Mouse (Mus musculus) adipose tissue, adult 10 weeks (tissue): Measurements from ENCODE around the gene Ddx25. TPM values are rescaled to one million over a fixed set of nuclear protein-coding genes. Genes with fewer than 3 reads are reported as not detected.

Experiments used
- polyA plus RNA-seq: library from polyadenylated mRNA; stranded (reverse); fragments of 350-450 nt; fragmentation: Illumina TruSeq; extraction: RNeasy Lipid Tissue Mini Kit (QIAGEN cat#74804); gene quantifications from one replicate; pipeline ENCODE4 v1.2.3, GENCODE M21; 2014; ENCODE audit warnings: low read depth, low replicate concordance

Ddx25 gene
- polyA plus RNA-seq, result 1.7 TPM

DNA sequence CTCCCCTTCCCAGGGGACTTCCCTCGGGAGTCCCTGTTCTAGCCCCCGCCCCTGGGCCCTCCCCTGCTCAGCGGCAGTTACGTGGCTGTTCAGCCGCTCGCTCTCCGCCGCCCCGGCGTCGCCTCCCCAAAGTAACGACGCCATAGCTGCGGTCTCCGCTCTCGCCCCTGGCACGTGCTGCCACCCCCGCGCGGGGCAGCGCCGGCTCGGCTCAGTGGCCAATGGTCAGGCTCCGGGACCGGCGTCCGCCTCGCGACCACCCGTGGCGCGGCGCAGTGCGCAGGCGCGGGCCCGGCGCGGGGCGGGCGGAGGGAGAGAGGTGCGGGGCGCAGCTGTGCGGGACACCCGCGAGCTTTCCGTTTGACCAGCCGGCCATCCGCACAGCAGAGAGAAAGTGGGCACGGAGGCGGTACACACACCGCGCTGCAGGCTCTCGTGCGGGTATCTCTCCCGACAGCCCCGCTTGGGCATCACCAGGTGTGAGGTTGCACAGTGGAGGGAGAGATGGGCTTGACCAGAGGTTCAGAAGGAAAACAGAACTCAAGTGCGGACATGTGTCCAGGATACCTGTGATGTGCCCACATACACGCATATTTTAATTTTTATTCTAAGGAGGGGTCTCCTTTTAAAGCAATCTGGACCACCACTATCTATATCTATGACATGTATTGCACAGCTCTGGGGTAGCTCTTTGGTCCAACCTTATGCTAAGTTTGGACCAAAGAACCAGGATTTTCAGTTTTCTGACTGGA lies at the start of gene Ddx25, which contains the start of gene Pus3:
Gene Ddx25 (minus strand): TSS at position 272 of the 752 bp plus-strand sequence.
Gene Pus3 (plus strand): TSS at position 339 of the 752 bp plus-strand sequence.

DNA sequence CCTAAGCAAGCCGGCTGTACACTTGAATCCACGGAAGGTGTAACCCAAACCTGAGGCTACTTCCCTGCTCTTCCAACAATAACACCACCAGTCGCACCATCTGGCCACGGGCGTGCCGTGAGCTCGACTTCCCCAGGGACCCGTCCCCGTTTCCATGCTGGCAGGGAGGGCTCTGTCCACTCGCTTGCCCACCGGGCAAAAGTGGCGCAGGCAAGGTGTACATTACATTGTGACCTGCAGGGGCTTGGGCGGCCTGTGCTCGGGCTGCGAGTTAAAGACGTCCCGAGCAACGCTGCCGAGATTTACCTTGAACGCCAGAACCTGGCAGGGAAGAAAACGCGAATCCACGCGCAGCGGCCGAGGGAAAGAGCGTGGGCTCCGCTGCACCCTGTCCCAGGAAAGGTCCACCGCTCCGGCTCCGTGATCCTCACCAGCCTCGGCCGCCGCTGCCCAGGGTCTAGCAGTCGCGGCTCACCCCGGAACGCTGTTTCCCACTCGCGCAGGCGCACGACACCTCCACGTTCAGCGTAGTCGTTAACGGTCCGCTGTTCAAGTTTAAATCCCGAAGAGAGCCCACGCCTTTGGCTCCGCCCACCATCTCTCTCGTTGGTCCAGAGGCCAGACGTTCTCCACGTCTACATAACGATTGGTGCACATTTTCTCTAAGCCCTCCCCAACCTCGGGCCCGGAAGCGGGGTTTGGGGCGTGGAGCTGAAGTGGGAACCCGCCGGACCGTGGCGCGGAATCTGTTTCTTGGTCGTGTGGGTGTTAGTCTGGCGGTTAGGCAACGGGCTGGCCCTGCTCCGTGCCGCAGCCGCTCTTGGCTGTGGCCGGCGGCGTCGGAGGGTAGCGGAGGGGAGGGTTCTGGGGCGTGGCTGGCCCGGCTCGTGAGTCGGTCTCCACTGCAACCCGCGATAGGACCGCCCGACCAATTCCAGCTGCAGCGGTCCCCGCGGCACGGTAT lies 11.5 kb upstream of the Ddx25 start, which contains the start of the genes Pate2 and Hyls1:
Gene Pate2 (plus strand): TSS at position 714 of the 964 bp plus-strand sequence.
Gene Hyls1 (minus strand): TSS at position 828 of the 964 bp plus-strand sequence.

DNA sequence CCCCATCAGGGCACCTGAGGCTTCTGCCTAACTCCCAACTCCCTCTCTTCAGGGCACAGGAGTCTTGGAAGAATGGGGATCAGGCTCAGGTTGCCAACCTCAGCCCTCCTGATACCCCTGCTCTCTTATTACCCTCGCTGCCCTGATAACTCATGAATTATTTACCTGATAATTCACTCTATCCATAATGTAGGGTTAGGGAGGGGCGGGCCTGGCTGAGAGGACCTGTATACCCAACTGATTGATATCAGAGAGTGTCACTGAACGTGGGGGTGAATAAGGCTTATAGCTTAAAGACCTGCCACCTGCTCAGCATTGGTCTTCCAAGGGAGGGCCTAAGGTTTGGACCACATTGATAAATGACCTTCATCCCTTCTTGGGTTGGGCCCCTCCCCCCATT lies 40.2 kb downstream of the Ddx25 start, which contains the start of gene Gm1113:
Gene Gm1113 (minus strand): TSS at position 101 of the 400 bp plus-strand sequence.

Other genes with a start within 250 kb of the Ddx25 start
- 21.7 TPM for gene Cdon, start 137.4 kb downstream of the Ddx25 start, polyA plus RNA-seq
- not detected for gene Gm1113, start 40.3 kb downstream of the Ddx25 start, polyA plus RNA-seq
- gene Pus3, start 67 bp upstream of the Ddx25 start, polyA plus RNA-seq, result 8.2 TPM
- 172 TPM for gene Pate2, start 11.8 kb upstream of the Ddx25 start, polyA plus RNA-seq
- gene Hyls1, start 11.9 kb upstream of the Ddx25 start, polyA plus RNA-seq, result 19.2 TPM
- 4.2 TPM for gene Pate4, start 53.4 kb upstream of the Ddx25 start, polyA plus RNA-seq
- 42.8 TPM for gene Pate3, start 89.7 kb upstream of the Ddx25 start, polyA plus RNA-seq
- gene Pate1, start 128.9 kb upstream of the Ddx25 start, polyA plus RNA-seq, result 148 TPM
- gene Gm17677, start 182.5 kb upstream of the Ddx25 start, polyA plus RNA-seq, result 72.9 TPM
- 204 TPM for gene Gm17727, start 219.6 kb upstream of the Ddx25 start, polyA plus RNA-seq
- 100 TPM for gene Gm27235, start 231.6 kb upstream of the Ddx25 start, polyA plus RNA-seq
- 1,154 TPM for gene D730048I06Rik, start 231.6 kb upstream of the Ddx25 start, polyA plus RNA-seq